Mouse (Mus musculus) heart, embryonic 13.5 days (tissue): Measurements from ENCODE around the gene Mc3r. TPM values are rescaled to one million over a fixed set of nuclear protein-coding genes. Genes with fewer than 3 reads are reported as not detected.

Source experiments
- ATAC-seq: fragments of 200-750 bp; cut with Nextera tagmentation; 2 replicates; pipeline ENCODE4 v1.8.0; 2017; ENCODE audit warnings: moderate TSS enrichment; ENCODE audit not compliant: insufficient number of reproducible peaks, low FRiP score, low TSS enrichment; ENCODE audit errors: extremely low read depth
- H3K27ac ChIP-seq: fragments of 300-500 bp; sonication (generic); replicated peaks from 2 replicates; pipeline ENCODE4 v1.5.1; 2015; ENCODE audit warnings: moderate library complexity, mild to moderate bottlenecking, inconsistent platforms
- H3K27me3 ChIP-seq: fragments of 300-500 bp; sonication (generic); replicated peaks from 2 replicates; pipeline ENCODE4 v1.6.1; 2015; ENCODE audit warnings: mild to moderate bottlenecking, inconsistent platforms
- H3K36me3 ChIP-seq: fragments of 300-500 bp; sonication (generic); 2 replicates; pipeline ENCODE4 v1.6.1; 2015; ENCODE audit warnings: mild to moderate bottlenecking, inconsistent platforms
- H3K4me1 ChIP-seq: fragments of 300-500 bp; sonication (generic); 2 replicates; pipeline ENCODE4 v1.6.1; 2015; ENCODE audit warnings: inconsistent platforms
- H3K4me2 ChIP-seq: fragments of 300-500 bp; sonication (generic); 2 replicates; pipeline ENCODE4 v1.6.1; 2015; ENCODE audit warnings: inconsistent platforms, mild to moderate bottlenecking, moderate library complexity
- H3K4me3 ChIP-seq: fragments of 300-500 bp; sonication (generic); 2 replicates; pipeline ENCODE4 v1.5.1; 2015; ENCODE audit warnings: moderate library complexity, mild to moderate bottlenecking, inconsistent platforms
- H3K9ac ChIP-seq: fragments of 300-500 bp; sonication (generic); 2 replicates; pipeline ENCODE4 v1.6.1; 2015; ENCODE audit warnings: inconsistent platforms, mild to moderate bottlenecking, moderate library complexity
- H3K9me3 ChIP-seq: fragments of 300-500 bp; sonication (generic); 2 replicates; pipeline ENCODE4 v1.6.1; 2016; ENCODE audit warnings: inconsistent platforms
- WGBS: fragments of 180-500 bp; shearing (Covaris S2); methylation state at CpG from one replicate; pipeline ENCODE4 v1.1.7; 2015; ENCODE audit warnings: mixed read lengths; 5-methylcytosine and 5-hydroxymethylcytosine counted together
- polyA plus RNA-seq: library from polyadenylated mRNA; unstranded; fragments of >200 nt; fragmentation: Nextera tagmentation; extraction: Ambion mirVana; gene quantifications from 2 replicates; pipeline ENCODE4 v1.2.1, GENCODE M21; 2015

The Mc3r gene
- polyA plus RNA-seq, 1 experiment from 2014 or later, result not detected

GRCm38 (mm10) chr2:172282071-172282710 lies 33.9 kb downstream of the Mc3r start:
- ATAC-seq, result no peak

GRCm38 (mm10) chr2:172287715-172288114 lies 39.4 kb downstream of the Mc3r start:
- no peak for ATAC-seq
- Histone ChIP-seq H3K4me2 (no peak overlapping the region), H3K27me3 (no peaks in the 10 kb centered on the region), H3K27ac (no peak overlapping the region), H3K9ac (no peak overlapping the region), H3K9me3 (no peaks in the 10 kb centered on the region), H3K4me1 (peaks cover 7% of the 10 kb centered on the region; the same call in 1 of the 2 replicates), H3K4me3 (no peak overlapping the region), H3K36me3 (no peaks in the 10 kb centered on the region)
- WGBS, result 98% methylated on average over 1 of the region's 1 CpGs

More at GRCm38 (mm10) chr2:172282071-172282710, 33.9 kb downstream of the Mc3r start:
- WGBS, result 77% methylated on average over 19 of the region's 19 CpGs
- Histone ChIP-seq H3K36me3 (no peaks in the 10 kb centered on the region), H3K9me3 (no peaks in the 10 kb centered on the region), H3K27ac (no peak overlapping the region), H3K4me1 (no peaks in the 10 kb centered on the region), H3K9ac (no peak overlapping the region), H3K4me3 (no peak overlapping the region), H3K4me2 (no peak overlapping the region), H3K27me3 (no peaks in the 10 kb centered on the region)

GRCm38 (mm10) chr2:172288965-172289364 lies 40.7 kb downstream of the Mc3r start:
- no peaks in the 10 kb centered on the region for H3K36me3 ChIP-seq
- H3K27me3 ChIP-seq, result no peaks in the 10 kb centered on the region
- H3K4me1 ChIP-seq, result peaks cover 7% of the 10 kb centered on the region; the same call in 1 of the 2 replicates
- no peaks in the 10 kb centered on the region for H3K9me3 ChIP-seq
- WGBS, result 22% methylated on average over 11 of the region's 11 CpGs
- H3K9ac ChIP-seq, result no peak overlapping the region
- peak overlapping the region; percentile 31 for H3K4me2 ChIP-seq
- H3K4me3 ChIP-seq, result no peak overlapping the region
- no peak for ATAC-seq
- H3K27ac ChIP-seq, result no peak overlapping the region; the same call in 1 of the 2 replicates

- Histone ChIP-seq H3K4me2 (peak overlapping the region; percentile 28; the same call in 1 of the 2 replicates), H3K4me3 (no peak overlapping the region), H3K9me3 (no peaks in the 10 kb centered on the region), H3K27me3 (no peaks in the 10 kb centered on the region), H3K27ac (no peak overlapping the region), H3K9ac (no peak overlapping the region), H3K4me1 (peaks cover 7% of the 10 kb centered on the region; the same call in 1 of the 2 replicates), H3K36me3 (no peaks in the 10 kb centered on the region)
- 15% methylated on average over 1 of the region's 1 CpGs for WGBS
- ATAC-seq, result no peak
Measured at GRCm38 (mm10) chr2:172289632-172290031, 41.3 kb downstream of the Mc3r start.

GRCm38 (mm10) chr2:172290474-172290873 lies 42.2 kb downstream of the Mc3r start:
- peak overlapping the region; percentile 28 for H3K4me2 ChIP-seq
- peak overlapping the region; percentile 55; the same call in 1 of the 2 replicates for H3K27ac ChIP-seq
- 0 out of 2 replicates have a peak overlapping the region, but pooled peaks have one; percentile 5 for H3K4me3 ChIP-seq
- H3K4me1 ChIP-seq, result peaks cover 7% of the 10 kb centered on the region; the same call in 1 of the 2 replicates
- H3K9ac ChIP-seq, result no peak overlapping the region
- H3K9me3 ChIP-seq, result no peaks in the 10 kb centered on the region
- no peaks in the 10 kb centered on the region for H3K27me3 ChIP-seq
- peak; percentile 64; the same call in 1 of the 2 replicates for ATAC-seq
- WGBS, result 57% methylated on average over 11 of the region's 11 CpGs
- no peaks in the 10 kb centered on the region for H3K36me3 ChIP-seq

- ATAC-seq, result peak; percentile 48; the same call in 1 of the 2 replicates
Measured at GRCm38 (mm10) chr2:172291025-172291424, 42.7 kb downstream of the Mc3r start.

GRCm38 (mm10) chr2:172291755-172292524 lies 43.6 kb downstream of the Mc3r start:
- peak overlapping the region; percentile 55; the same call in 1 of the 2 replicates for H3K27ac ChIP-seq
- no peak for ATAC-seq
- WGBS, result 83% methylated on average over 14 of the region's 14 CpGs
- no peaks in the 10 kb centered on the region for H3K9me3 ChIP-seq
- H3K4me1 ChIP-seq, result peaks cover 7% of the 10 kb centered on the region; the same call in 1 of the 2 replicates
- no peak overlapping the region for H3K9ac ChIP-seq
- H3K4me3 ChIP-seq, result no peak overlapping the region
- H3K27me3 ChIP-seq, result no peaks in the 10 kb centered on the region
- no peaks in the 10 kb centered on the region for H3K36me3 ChIP-seq
- H3K4me2 ChIP-seq, result peak overlapping the region; percentile 28; the same call in 1 of the 2 replicates

More at GRCm38 (mm10) chr2:172291025-172291424, 42.7 kb downstream of the Mc3r start:
- WGBS, result 79% methylated on average over 7 of the region's 7 CpGs
- H3K4me3 ChIP-seq, result 0 out of 2 replicates have a peak overlapping the region, but pooled peaks have one; percentile 5
- H3K27me3 ChIP-seq, result no peaks in the 10 kb centered on the region
- no peaks in the 10 kb centered on the region for H3K36me3 ChIP-seq
- H3K9me3 ChIP-seq, result no peaks in the 10 kb centered on the region
- peak overlapping the region; percentile 55; the same call in 1 of the 2 replicates for H3K27ac ChIP-seq
- peaks cover 7% of the 10 kb centered on the region; the same call in 1 of the 2 replicates for H3K4me1 ChIP-seq
- no peak overlapping the region for H3K9ac ChIP-seq
- H3K4me2 ChIP-seq, result peak overlapping the region; percentile 28

- Histone ChIP-seq H3K4me1 (peaks cover 7% of the 10 kb centered on the region; the same call in 1 of the 2 replicates), H3K9me3 (no peaks in the 10 kb centered on the region), H3K27me3 (no peaks in the 10 kb centered on the region), H3K4me3 (no peak overlapping the region), H3K4me2 (no peak overlapping the region), H3K27ac (no peak overlapping the region), H3K9ac (no peak overlapping the region), H3K36me3 (no peaks in the 10 kb centered on the region)
- WGBS, result 73% methylated on average over 14 of the region's 14 CpGs
- no peak for ATAC-seq
Measured at GRCm38 (mm10) chr2:172292525-172293405, 44.5 kb downstream of the Mc3r start.

GRCm38 (mm10) chr2:172298083-172298482 lies 49.8 kb downstream of the Mc3r start:
- H3K4me2 ChIP-seq, result 0 out of 2 replicates have a peak overlapping the region, but pooled peaks have one; percentile 13
- H3K9me3 ChIP-seq, result no peaks in the 10 kb centered on the region
- H3K36me3 ChIP-seq, result no peaks in the 10 kb centered on the region
- WGBS, result 29% methylated on average over 1 of the region's 1 CpGs
- H3K27ac ChIP-seq, result 0 out of 2 replicates have a peak overlapping the region, but pooled peaks have one; percentile 28
- ATAC-seq, result peak; percentile 41; the same call in 1 of the 2 replicates
- H3K4me1 ChIP-seq, result peaks cover 7% of the 10 kb centered on the region; the same call in 1 of the 2 replicates
- H3K4me3 ChIP-seq, result no peak overlapping the region
- no peak overlapping the region for H3K9ac ChIP-seq
- no peaks in the 10 kb centered on the region for H3K27me3 ChIP-seq

- Histone ChIP-seq H3K4me1 (peaks cover 7% of the 10 kb centered on the region; the same call in 1 of the 2 replicates), H3K4me3 (no peak overlapping the region), H3K4me2 (0 out of 2 replicates have a peak overlapping the region, but pooled peaks have one; percentile 13), H3K9ac (no peak overlapping the region), H3K9me3 (no peaks in the 10 kb centered on the region), H3K27ac (0 out of 2 replicates have a peak overlapping the region, but pooled peaks have one; percentile 28), H3K36me3 (no peaks in the 10 kb centered on the region), H3K27me3 (no peaks in the 10 kb centered on the region)
- peak; percentile 48; the same call in 1 of the 2 replicates for ATAC-seq
- 40% methylated on average over 1 of the region's 1 CpGs for WGBS
Measured at GRCm38 (mm10) chr2:172298542-172298941, 50.2 kb downstream of the Mc3r start.
